Mouse (Mus musculus): ENCODE measurements around the gene Celsr2. TPM values are rescaled to one million over a fixed set of nuclear protein-coding genes. Genes with fewer than 3 reads are reported as not detected.

The Celsr2 gene
- total RNA-seq, 1 experiment from 2014 or later = 6.4 TPM

- no peak for DNase-seq
Measured at GRCm38 (mm10) chr3:108378875-108379663, 36.3 kb downstream of the Celsr2 start.

GRCm38 (mm10) chr3:108372691-108373090 is 42.7 kb downstream of the Celsr2 start:
- no peak for DNase-seq

GRCm38 (mm10) chr3:108372274-108372673 is 43.1 kb downstream of the Celsr2 start:
- DNase-seq = no peak

- no peak for DNase-seq
Measured at GRCm38 (mm10) chr3:108368721-108369120, 46.6 kb downstream of the Celsr2 start.

GRCm38 (mm10) chr3:108367828-108368227 is 47.5 kb downstream of the Celsr2 start:
- no peak for DNase-seq

- DNase-seq = no peak
Measured at GRCm38 (mm10) chr3:108367173-108367572, 48.2 kb downstream of the Celsr2 start.

GRCm38 (mm10) chr3:108364270-108364995 is 50.9 kb downstream of the Celsr2 start, which contains the start of gene Mybphl:
Gene Mybphl (plus strand): TSS chr3:108364911.
- no peak for DNase-seq

GRCm38 (mm10) chr3:108363626-108364025 is 51.7 kb downstream of the Celsr2 start:
- no peak for DNase-seq

- DNase-seq = no peak
Measured at GRCm38 (mm10) chr3:108360894-108361293, 54.5 kb downstream of the Celsr2 start.

GRCm38 (mm10) chr3:108358445-108358844 is 56.9 kb downstream of the Celsr2 start:
- DNase-seq = no peak

- no peak for DNase-seq
Measured at GRCm38 (mm10) chr3:108357051-108357450, 58.3 kb downstream of the Celsr2 start.

GRCm38 (mm10) chr3:108355245-108355644 is 60.1 kb downstream of the Celsr2 start:
- DNase-seq = no peak

- DNase-seq = no peak
Measured at GRCm38 (mm10) chr3:108348376-108348775, 67.0 kb downstream of the Celsr2 start.

- no peak for DNase-seq
Measured at GRCm38 (mm10) chr3:108345855-108346254, 69.5 kb downstream of the Celsr2 start.

- DNase-seq = no peak
Measured at GRCm38 (mm10) chr3:108342185-108342584, 73.2 kb downstream of the Celsr2 start.

- DNase-seq = no peak
Measured at GRCm38 (mm10) chr3:108341040-108341439, 74.3 kb downstream of the Celsr2 start.

Other genes with a start within 250 kb of the Celsr2 start
- gene Amigo1, start 229.2 kb downstream of the Celsr2 start, total RNA-seq (2021) = 21.0 and 24.7 TPM in 2 replicates
- gene Cyb561d1, start 214.3 kb downstream of the Celsr2 start, total RNA-seq (2021) = 8.7 and 12.1 TPM in 2 replicates
- 12.8 and 15.1 TPM in 2 replicates for gene Atxn7l2, start 204.6 kb downstream of the Celsr2 start, total RNA-seq (2021)
- 0.15 and 0.38 TPM in 2 replicates for gene Sypl2, start 188.9 kb downstream of the Celsr2 start, total RNA-seq (2021)
- 74.3 and 95.5 TPM in 2 replicates for gene Psma5, start 158.6 kb downstream of the Celsr2 start, total RNA-seq (2021)
- gene Sort1, start 131.5 kb downstream of the Celsr2 start, total RNA-seq (2021) = 27.7 and 28.6 TPM in 2 replicates
- gene Mybphl, start 50.6 kb downstream of the Celsr2 start, total RNA-seq (2021) = not detected in 2 replicates
- gene Psrc1, start 31.7 kb downstream of the Celsr2 start, total RNA-seq (2021) = 2.5 and 3.7 TPM in 2 replicates
- gene Sars, start 29.7 kb upstream of the Celsr2 start, total RNA-seq (2021) = 170 and 185 TPM in 2 replicates
- gene 1700013F07Rik, start 118.6 kb upstream of the Celsr2 start, total RNA-seq (2021) = not detected in 2 replicates
- gene 5330417C22Rik, start 121.0 kb upstream of the Celsr2 start, total RNA-seq (2021) = 7.5 and 9.4 TPM in 2 replicates
- gene Tmem167b, start 146.9 kb upstream of the Celsr2 start, total RNA-seq (2021) = 48.8 and 56.2 TPM in 2 replicates
- gene Taf13, start 156.1 kb upstream of the Celsr2 start, total RNA-seq (2021) = 25.0 and 27.6 TPM in 2 replicates
- 12.5 and 13.0 TPM in 2 replicates for gene Wdr47, start 175.7 kb upstream of the Celsr2 start, total RNA-seq (2021)
- gene Clcc1, start 238.4 kb upstream of the Celsr2 start, total RNA-seq (2021) = 28.7 and 48.8 TPM in 2 replicates